Mouse (Mus musculus) E14TG2a.4 (cell line): ENCODE results near the gene Rims1.

Source experiments
- CTCF ChIP-seq: conservative IDR thresholded peaks from 2 replicates; pipeline ENCODE4 v1.5.1; 2014; ENCODE audit warnings: low read length
- POU5F1 ChIP-seq: IDR thresholded peaks from 2 replicates; pipeline ENCODE4 v1.6.1; 2014; ENCODE audit warnings: low read length, borderline replicate concordance

- TF ChIP-seq CTCF (no peak), POU5F1 (no peak)
Observed at GRCm38 (mm10) chr1:22422102-22422501, 383.7 kb downstream of the Rims1 start.
